Mouse (Mus musculus) bone marrow, adult 2 months (tissue): ENCODE measurements around the gene Cpt2.

Source experiments
- CTCF ChIP-seq: fragments of 200-500 bp; IDR thresholded peaks from 2 replicates; pipeline ENCODE4 v1.5.1; 2011; ENCODE audit warnings: low read length, control low read depth; ENCODE audit not compliant: control insufficient read depth, insufficient read depth
- POLR2A ChIP-seq: fragments of 200-500 bp; IDR thresholded peaks from 2 replicates; pipeline ENCODE4 v1.6.1; 2011; ENCODE audit warnings: low read depth, mild to moderate bottlenecking, control low read depth, low read length, borderline replicate concordance; ENCODE audit not compliant: control insufficient read depth

DNA sequence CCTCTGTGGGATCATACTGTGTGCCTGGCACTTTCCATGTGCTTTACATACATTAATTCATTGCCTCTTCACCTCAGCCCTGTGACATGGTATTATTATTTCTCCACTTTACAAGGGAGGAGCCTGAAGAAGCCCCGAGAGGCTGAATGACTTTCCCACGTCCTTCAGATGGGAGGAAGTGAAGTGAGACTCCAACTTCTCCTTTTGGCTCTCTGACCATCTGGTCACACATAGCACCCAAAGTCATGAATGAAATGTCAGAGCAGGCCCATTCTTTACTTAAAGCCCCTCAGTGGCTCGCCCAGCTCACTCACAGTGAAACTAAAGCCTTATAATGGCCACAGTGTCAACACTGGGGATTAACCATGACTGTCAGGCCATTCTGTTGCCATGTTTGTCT is 11.8 kb upstream of the Cpt2 start:
- TF ChIP-seq POLR2A (no peak), CTCF (no peak)
